Mouse (Mus musculus) ovary, postnatal 36 days (tissue): ENCODE data around the gene Gm3685.
A peak's percentile ranks its signal among the peaks of the same experiment; 100 is the strongest.
"Not testable (repeated sequence)": the region's sequence is repeated elsewhere in the genome, so short reads cannot be mapped to it uniquely, and the experiment has no call there.

ENCODE experiments used
- DNase-seq: peaks from one replicate; pipeline ENCODE4 v3.0.0; 2022; ENCODE audit warnings: low spot score, mixed read lengths

Gene Gm3685

GRCm38 (mm10) chr14:7044870-7045269, at the start of gene Gm3685:
Gm3685 (minus strand) TSS chr14:7044970.
- DNase-seq = not testable (repeated sequence)

- DNase-seq = peak; percentile 8
Measured at GRCm38 (mm10) chr14:7026781-7027749, 17.7 kb downstream of the Gm3685 start, which contains the start of gene Gm10406. Gm10406 (minus strand) TSS chr14:7027449.

GRCm38 (mm10) chr14:7026274-7026673, 18.5 kb downstream of the Gm3685 start:
- DNase-seq = not testable (repeated sequence)
